Mouse (Mus musculus): ENCODE measurements at regions not wholly inside any gene's neighbourhood (a gene's known extent, or its start where the extent isn't known, plus 50 kb on each side); places are given as distances from the start of the nearest gene placed in this dataset.

DNA sequence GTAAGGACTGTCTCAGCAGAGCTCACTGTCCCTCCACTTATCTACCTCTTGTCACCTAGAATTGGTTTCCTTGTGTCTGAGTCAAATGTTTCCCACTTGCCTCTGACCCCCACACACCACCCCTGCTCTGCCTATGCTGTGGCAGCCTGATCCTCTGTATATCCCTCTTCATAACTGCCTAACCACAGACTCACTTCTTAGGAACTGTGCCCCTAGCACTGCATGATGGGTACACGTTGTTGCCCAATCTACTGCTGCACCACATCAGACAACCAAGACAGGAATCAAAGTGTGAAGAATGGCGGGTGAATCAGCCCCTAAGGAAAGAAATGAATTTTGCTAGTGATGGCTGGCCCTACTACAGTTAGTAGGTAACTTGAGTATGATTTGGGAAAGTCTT is 167.4 kb downstream of the B3gnt2 start:
- no peak for DNase-seq

DNA sequence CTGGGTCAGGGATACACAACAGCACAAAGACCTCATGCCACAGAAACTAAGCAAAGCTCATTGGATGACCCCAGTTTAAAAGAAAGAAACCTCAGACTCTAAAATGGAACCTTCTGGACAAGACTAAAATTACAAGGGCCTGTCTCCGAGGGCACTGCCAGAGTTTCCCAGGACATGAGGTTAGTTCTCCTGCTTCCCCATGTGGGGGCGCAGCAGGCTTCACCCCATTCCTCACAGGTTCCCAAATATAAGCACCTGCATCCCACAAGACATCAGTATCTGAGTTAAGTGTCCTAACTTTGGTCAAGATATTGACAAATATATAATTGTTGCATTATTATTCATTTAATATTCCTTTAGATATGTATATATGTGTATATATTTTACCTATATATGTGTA is 166.8 kb downstream of the B3gnt2 start:
- no peak for DNase-seq

DNA sequence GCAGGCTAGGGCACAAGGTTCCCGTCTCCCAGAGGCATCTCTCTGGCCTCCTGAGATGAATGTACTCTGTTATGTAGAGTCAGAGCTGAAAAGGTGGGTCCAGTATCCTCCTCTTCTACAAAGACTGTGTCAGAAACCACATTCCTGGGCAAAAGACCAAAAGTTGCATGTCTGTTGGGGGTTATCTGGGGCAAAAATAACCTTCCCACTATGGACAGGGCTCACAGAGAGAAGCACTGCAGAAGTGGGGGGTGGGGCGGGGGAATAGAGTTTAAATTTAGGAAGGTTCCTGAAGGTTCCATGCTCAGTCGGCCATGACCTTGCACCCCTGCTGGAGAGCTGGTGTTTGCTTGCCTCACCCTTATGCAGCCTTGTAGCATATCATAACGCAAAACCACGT is 165.9 kb downstream of the B3gnt2 start:
- no peak for DNase-seq

DNA sequence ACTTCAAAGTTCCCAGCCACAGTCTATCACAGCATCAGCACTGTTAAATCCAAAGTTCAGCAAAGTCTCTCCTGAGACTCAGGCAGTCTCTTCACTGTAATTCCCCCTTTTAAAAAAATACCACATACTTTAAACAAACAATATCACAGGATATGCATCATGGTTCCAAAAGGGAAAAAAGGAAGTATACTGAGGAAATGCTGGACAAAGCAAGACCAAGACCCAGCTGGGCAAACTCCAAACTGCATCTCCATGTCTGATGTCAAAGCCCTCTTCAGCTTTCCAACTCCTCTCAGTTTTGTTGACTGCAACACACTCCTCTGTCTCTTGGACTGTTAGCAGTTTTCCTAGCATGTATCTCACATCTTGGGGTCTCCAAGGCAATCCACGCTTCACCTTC is 165.5 kb downstream of the B3gnt2 start:
- DNase-seq = no peak

DNA sequence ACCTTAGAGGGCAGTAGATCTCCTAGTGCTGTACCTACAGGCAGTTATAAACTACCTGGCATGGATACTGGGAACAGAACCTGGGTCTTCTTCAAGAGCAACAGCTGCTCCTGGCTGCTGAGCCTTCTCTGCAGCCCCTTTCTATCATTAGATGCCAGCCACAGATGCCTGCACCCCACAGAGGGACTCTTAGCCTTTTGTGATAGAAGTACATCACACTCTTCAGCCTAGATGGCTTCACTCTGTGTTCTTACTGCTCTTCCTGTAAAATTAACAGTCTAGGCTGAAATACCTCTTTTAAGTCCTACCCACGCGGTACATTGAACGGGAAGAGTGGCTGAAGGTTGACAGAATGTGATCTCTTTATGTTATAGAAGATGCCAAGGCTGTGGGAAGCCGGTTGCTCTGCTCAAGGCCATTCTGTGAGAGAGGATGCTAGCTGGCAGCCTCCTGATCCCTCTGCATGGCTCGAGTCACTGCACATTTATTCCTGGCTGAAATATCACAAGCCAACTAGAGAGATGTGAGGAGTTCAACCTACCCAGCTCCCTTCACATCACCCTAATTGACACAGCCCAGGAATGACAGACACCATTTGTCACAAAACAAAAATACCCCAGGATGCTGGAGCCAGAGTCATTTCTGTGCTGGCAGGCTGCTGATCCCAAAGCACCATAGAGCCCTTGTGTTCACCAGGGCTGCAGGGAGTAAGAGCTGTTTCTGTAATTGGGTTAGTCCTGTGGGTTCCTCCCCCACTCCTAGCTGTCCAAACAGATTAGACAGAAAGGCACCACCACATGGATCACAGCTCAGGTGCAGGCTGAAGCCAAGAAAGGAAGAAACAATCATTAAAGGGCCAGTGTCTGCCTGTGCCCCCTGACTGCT is 162.5 kb downstream of the B3gnt2 start:
- no peak for DNase-seq

DNA sequence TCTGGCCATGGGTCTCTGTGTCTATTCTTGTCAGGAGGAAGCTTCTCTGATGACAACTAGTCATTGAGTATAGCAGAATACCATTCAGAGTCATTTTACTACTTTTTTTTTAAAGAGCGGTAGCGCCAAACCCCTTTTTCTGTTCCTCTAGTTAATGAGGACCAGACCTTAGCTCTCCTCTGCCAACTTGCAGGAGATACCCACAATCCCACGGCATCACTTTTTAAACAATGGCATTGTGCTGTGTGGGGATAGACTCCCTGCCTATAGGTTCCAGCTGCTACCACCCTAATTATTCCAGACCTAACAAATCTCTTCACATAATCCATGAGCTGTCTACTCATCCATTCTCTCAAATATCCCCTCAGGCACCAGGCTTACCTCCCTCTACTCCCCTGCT is 154.7 kb downstream of the B3gnt2 start:
- no peak for DNase-seq

All from lung, postnatal 4 days (tissue).